Mouse (Mus musculus) gastrocnemius, adult 18-20 months (tissue): ENCODE results near the gene Siglecg. TPM values are rescaled to one million over a fixed set of nuclear protein-coding genes. Genes with fewer than 3 reads are reported as not detected.
A peak's percentile ranks its signal among the peaks of the same experiment; 100 is the strongest.

ENCODE experiments used
- DNase-seq: peaks from one replicate; pipeline ENCODE4 v3.0.0; 2021; ENCODE audit warnings: low spot score
- microRNA-seq: library from miRNA; unstranded; fragments of <30 nt; microRNA quantifications from one replicate; pipeline ENCODE4 v1.2.0, GENCODE M21; 2021
- total RNA-seq, 2 experiments: library from RNA; stranded (reverse); gene quantifications; 2 replicates each; pipeline ENCODE4 v1.2.3; 2021

The Siglecg gene
- total RNA-seq, 2 experiments from 2014 or later, result not detected

- DNase-seq, result no peak
These were observed 33.1 kb downstream of the Siglecg start for GRCm38 (mm10) chr7:43441071-43441470.

GRCm38 (mm10) chr7:43442684-43443083, 34.7 kb downstream of the Siglecg start:
- no peak for DNase-seq

GRCm38 (mm10) chr7:43443126-43443916, 35.3 kb downstream of the Siglecg start:
- peak; percentile 87 for DNase-seq

GRCm38 (mm10) chr7:43443917-43444293, 35.9 kb downstream of the Siglecg start, which contains the start of the genes Etfb and Gm45233:
Gene Etfb (plus strand): TSS chr7:43444083.
Gene Gm45233 (plus strand): TSS chr7:43444128.
- peak; percentile 96 for DNase-seq

- peak; percentile 50 for DNase-seq
These were observed 39.8 kb downstream of the Siglecg start for GRCm38 (mm10) chr7:43447801-43448200.

GRCm38 (mm10) chr7:43448246-43448645, 40.2 kb downstream of the Siglecg start:
- no peak for DNase-seq

- no peak for DNase-seq
These were observed 41.8 kb downstream of the Siglecg start for GRCm38 (mm10) chr7:43449811-43450210.

- no peak for DNase-seq
These were observed 43.7 kb downstream of the Siglecg start for GRCm38 (mm10) chr7:43451726-43452125.

GRCm38 (mm10) chr7:43452609-43453008, 44.6 kb downstream of the Siglecg start:
- no peak for DNase-seq

GRCm38 (mm10) chr7:43453599-43454355, 45.8 kb downstream of the Siglecg start:
- DNase-seq, result no peak

GRCm38 (mm10) chr7:43454371-43454770, 46.4 kb downstream of the Siglecg start:
- no peak for DNase-seq

- DNase-seq, result no peak
These were observed 54.8 kb downstream of the Siglecg start, which contains the start of gene Vsig10l for GRCm38 (mm10) chr7:43462851-43463250. Gene Vsig10l (plus strand): TSS chr7:43463151.

- no peak for DNase-seq
These were observed 56.0 kb downstream of the Siglecg start for GRCm38 (mm10) chr7:43463976-43464375.

GRCm38 (mm10) chr7:43464864-43465343, 56.9 kb downstream of the Siglecg start:
- no peak for DNase-seq

- DNase-seq, result peak; percentile 88
These were observed 57.5 kb downstream of the Siglecg start for GRCm38 (mm10) chr7:43465344-43466098.

GRCm38 (mm10) chr7:43466099-43466694, 58.2 kb downstream of the Siglecg start:
- peak; percentile 75 for DNase-seq

Small RNA genes within 50 kb of the gene (microRNA-seq; reads per million reads assigned to microRNA genes)
- gene Mir7051, result not detected

Other genes with a start within 250 kb of the Siglecg start
- 1 to 10 TPM; 6.9 to 7.6 TPM for gene Zfp715, start 94.9 kb upstream of the Siglecg start, total RNA-seq
- gene Siglecf, start 56.9 kb upstream of the Siglecg start, total RNA-seq, result not detected
- not detected for gene Lim2, start 19.5 kb downstream of the Siglecg start, total RNA-seq
- gene Nkg7, start 28.9 kb downstream of the Siglecg start, total RNA-seq, result not detected
- gene Cldnd2, start 32.6 kb downstream of the Siglecg start, total RNA-seq, result not detected
- 100 to 1,000 TPM; 282 to 331 TPM for gene Etfb, start 35.9 kb downstream of the Siglecg start, total RNA-seq
- under 1 TPM; 0.28 to 0.84 TPM for gene Gm45233, start 35.9 kb downstream of the Siglecg start, total RNA-seq
- gene Vsig10l, start 54.9 kb downstream of the Siglecg start, total RNA-seq, result under 1 TPM; 0.85 to 0.87 TPM
- gene Iglon5, start 81.9 kb downstream of the Siglecg start, total RNA-seq, result under 1 TPM; 0.19 to 0.39 TPM
- gene 4931406B18Rik, start 97.7 kb downstream of the Siglecg start, total RNA-seq, result not detected
- 1 to 10 TPM in 1 of 2 experiments, under 1 TPM in 1; 1.00 to 1.2 TPM for gene Cd33, start 136.2 kb downstream of the Siglecg start, total RNA-seq
- under 1 TPM; 0.55 to 0.59 TPM for gene Zfp658, start 154.1 kb downstream of the Siglecg start, total RNA-seq
- 1 to 10 TPM; 3.4 to 3.9 TPM for gene Zfp719, start 171.4 kb downstream of the Siglecg start, total RNA-seq
- gene Zfp819, start 199.0 kb downstream of the Siglecg start, total RNA-seq, result not detected
- gene Ceacam18, start 226.5 kb downstream of the Siglecg start, total RNA-seq, result not detected